Mouse (Mus musculus) CH12.LX (cell line): Measurements from ENCODE around the gene Gnb1. TPM values are rescaled to one million over a fixed set of nuclear protein-coding genes. Genes with fewer than 3 reads are reported as not detected.

Source experiments
- DNase-seq: peaks from one replicate; pipeline ENCODE4 v3.0.0-alpha.2; 2013; ENCODE audit errors: extremely low read depth
- H3K27ac ChIP-seq: 2 replicates; pipeline ENCODE4 v1.5.1; 2012; ENCODE audit warnings: low read depth, mild to moderate bottlenecking, control low read depth, moderate library complexity; ENCODE audit not compliant: insufficient read depth
- H3K27me3 ChIP-seq: replicated peaks from 2 replicates; pipeline ENCODE3; 2012; ENCODE audit warnings: inconsistent platforms
- H3K36me3 ChIP-seq, 2 experiments: replicated peaks in 1 of 2; 2 replicates each; pipeline versions ENCODE3 to v1.6.1; 2012; ENCODE audit warnings: inconsistent platforms in 1 of 2, low read length in 1 of 2, mild to moderate bottlenecking in 1 of 2, mixed read lengths in 1 of 2, moderate library complexity in 1 of 2; ENCODE audit not compliant: control insufficient read depth in 1 of 2, insufficient read depth in 1 of 2
- H3K4me1 ChIP-seq, 2 experiments: 2 replicates each; pipeline ENCODE4 v1.6.1; 2012; ENCODE audit warnings: inconsistent platforms in 1 of 2, moderate library complexity in 1 of 2; ENCODE audit not compliant: insufficient read depth in 2 of 2, control insufficient read depth in 1 of 2
- H3K4me2 ChIP-seq: 2 replicates; pipeline ENCODE4 v1.6.1; 2012; ENCODE audit warnings: low read depth, mild to moderate bottlenecking, control low read depth; ENCODE audit not compliant: poor library complexity, insufficient read depth, severe bottlenecking
- H3K4me3 ChIP-seq, 3 experiments: fragments of 150-350 bp in 1 of 3; sonication (generic) in 1 of 3; replicated peaks in 1 of 3; 2 replicates each; pipeline versions ENCODE3 to v1.5.1; 2011 to 2012; ENCODE audit warnings: low read depth in 2 of 3, low read length in 2 of 3, mild to moderate bottlenecking in 2 of 3, moderate library complexity in 2 of 3, control low read depth in 1 of 3, improper control_type of control experiment in 1 of 3, inconsistent platforms in 1 of 3, mixed read lengths in 1 of 3; ENCODE audit not compliant: poor library complexity in 1 of 3
- H3K79me2 ChIP-seq: replicated peaks from 2 replicates; pipeline ENCODE4 v1.6.1; 2012; ENCODE audit warnings: mild to moderate bottlenecking, moderate library complexity; ENCODE audit not compliant: control insufficient read depth, poor library complexity, insufficient read depth, severe bottlenecking; ENCODE audit errors: extremely low read depth
- H3K9ac ChIP-seq: 2 replicates; pipeline ENCODE4 v1.6.1; 2012; ENCODE audit warnings: low read depth, mild to moderate bottlenecking, control low read depth, moderate library complexity; ENCODE audit not compliant: insufficient read depth
- H3K9me3 ChIP-seq: replicated peaks from 2 replicates; pipeline ENCODE3; 2012; ENCODE audit warnings: low read length, inconsistent platforms, mixed read lengths
- BHLHE40 ChIP-seq: IDR thresholded peaks from 2 replicates; pipeline ENCODE4 v1.6.1; 2011; ENCODE audit warnings: mild to moderate bottlenecking, low read depth, low read length, improper control_type of control experiment
- CHD2 ChIP-seq: IDR thresholded peaks from 2 replicates; pipeline ENCODE4 v1.6.1; 2011; ENCODE audit warnings: low read length, improper control_type of control experiment
- E2F4 ChIP-seq: IDR thresholded peaks from 2 replicates; pipeline ENCODE4 v1.6.1; 2011; ENCODE audit warnings: low read depth, low read length, improper control_type of control experiment; ENCODE audit not compliant: insufficient replicate concordance
- ELF1 ChIP-seq: IDR thresholded peaks from 2 replicates; pipeline ENCODE4 v1.6.1; 2014; ENCODE audit warnings: low read depth, mild to moderate bottlenecking, inconsistent platforms, low read length, improper control_type of control experiment
- EP300 ChIP-seq: IDR thresholded peaks from 2 replicates; pipeline ENCODE4 v1.6.1; 2011; ENCODE audit warnings: low read length, improper control_type of control experiment
- ETS1 ChIP-seq: conservative IDR thresholded peaks from 2 replicates; pipeline ENCODE4 v1.6.1; 2012; ENCODE audit warnings: low read depth, mild to moderate bottlenecking, inconsistent platforms, low read length, improper control_type of control experiment, moderate library complexity
- GABPA ChIP-seq: IDR thresholded peaks from 2 replicates; pipeline ENCODE4 v1.6.1; 2012; ENCODE audit warnings: low read depth, low read length, improper control_type of control experiment, inconsistent platforms; ENCODE audit not compliant: insufficient replicate concordance
- HCFC1 ChIP-seq: IDR thresholded peaks from 2 replicates; pipeline ENCODE4 v1.6.1; 2012; ENCODE audit warnings: low read depth, mild to moderate bottlenecking, inconsistent platforms, low read length, improper control_type of control experiment
- JUND ChIP-seq: conservative IDR thresholded peaks from 2 replicates; pipeline ENCODE4 v1.6.1; 2011; ENCODE audit warnings: low read depth, low read length, improper control_type of control experiment
- KAT2A ChIP-seq: IDR thresholded peaks from 2 replicates; pipeline ENCODE4 v1.6.1; 2012; ENCODE audit warnings: low read length, improper control_type of control experiment, inconsistent platforms; ENCODE audit not compliant: insufficient replicate concordance
- MAFK ChIP-seq: IDR thresholded peaks from 2 replicates; pipeline ENCODE4 v1.6.1; 2011; ENCODE audit warnings: low read length, improper control_type of control experiment; ENCODE audit not compliant: insufficient replicate concordance
- MAX ChIP-seq: IDR thresholded peaks from 2 replicates; pipeline ENCODE4 v1.6.1; 2011; ENCODE audit warnings: low read length, improper control_type of control experiment
- MEF2A ChIP-seq: IDR thresholded peaks from 2 replicates; pipeline ENCODE4 v1.6.1; 2014; ENCODE audit warnings: low read depth, mild to moderate bottlenecking, inconsistent platforms, low read length, improper control_type of control experiment, borderline replicate concordance
- MXI1 ChIP-seq: IDR thresholded peaks from 2 replicates; pipeline ENCODE4 v1.6.1; 2011; ENCODE audit warnings: mild to moderate bottlenecking, low read depth, low read length, improper control_type of control experiment
- MYC ChIP-seq: IDR thresholded peaks from 2 replicates; pipeline ENCODE4 v1.6.1; 2011; ENCODE audit warnings: low read depth, mild to moderate bottlenecking, improper control_type of control experiment, low read length
- NRF1 ChIP-seq: IDR thresholded peaks from 2 replicates; pipeline ENCODE4 v1.6.1; 2014; ENCODE audit warnings: low read depth, mild to moderate bottlenecking, inconsistent platforms, low read length, improper control_type of control experiment, moderate library complexity
- PAX5 ChIP-seq: IDR thresholded peaks from 2 replicates; pipeline ENCODE4 v1.6.1; 2012; ENCODE audit warnings: low read length, inconsistent platforms, mixed read lengths
- POLR2A ChIP-seq: IDR thresholded peaks from 2 replicates; pipeline ENCODE4 v1.6.1; 2011; ENCODE audit warnings: low read depth, mild to moderate bottlenecking, improper control_type of control experiment, low read length
- POLR2AphosphoS2 ChIP-seq: IDR thresholded peaks from 2 replicates; pipeline ENCODE4 v1.6.1; 2011; ENCODE audit warnings: low read depth, low read length, improper control_type of control experiment
- RAD21 ChIP-seq: IDR thresholded peaks from 2 replicates; pipeline ENCODE4 v1.6.1; 2011; ENCODE audit warnings: low read depth, mild to moderate bottlenecking, low read length, improper control_type of control experiment, moderate library complexity
- RCOR1 ChIP-seq: conservative IDR thresholded peaks from 2 replicates; pipeline ENCODE4 v1.6.1; 2012; ENCODE audit warnings: low read depth, mild to moderate bottlenecking, inconsistent platforms, low read length, improper control_type of control experiment
- SIN3A ChIP-seq: IDR thresholded peaks from 2 replicates; pipeline ENCODE4 v1.6.1; 2012; ENCODE audit warnings: low read length, improper control_type of control experiment, inconsistent platforms
- SMC3 ChIP-seq: IDR thresholded peaks from 2 replicates; pipeline ENCODE4 v1.6.1; 2011; ENCODE audit warnings: low read depth, low read length, improper control_type of control experiment
- TBP ChIP-seq: conservative IDR thresholded peaks from 2 replicates; pipeline ENCODE4 v1.6.1; 2011; ENCODE audit warnings: low read depth, low read length, improper control_type of control experiment
- TCF12 ChIP-seq: IDR thresholded peaks from 2 replicates; pipeline ENCODE4 v1.6.1; 2014; ENCODE audit warnings: low read depth, mild to moderate bottlenecking, inconsistent platforms, low read length, improper control_type of control experiment
- USF1 ChIP-seq: IDR thresholded peaks from 2 replicates; pipeline ENCODE4 v1.6.1; 2014; ENCODE audit warnings: low read depth, mild to moderate bottlenecking, inconsistent platforms, low read length, improper control_type of control experiment
- ZNF384 ChIP-seq: IDR thresholded peaks from 2 replicates; pipeline ENCODE4 v1.6.1; 2012; ENCODE audit warnings: low read depth, low read length, improper control_type of control experiment, inconsistent platforms
- dilution Hi-C: fragments of 300-500 bp; cut with MboI; formaldehyde crosslinking; loops from 2 replicates; pipeline ENCODE4 v1.14.3; 2020; ENCODE audit warnings: low sequenced_read_pairs; ENCODE audit not compliant: extremely low pct_unique_long_range_greater_than_20kb, extremely low pct_ligation_motif_present
- in situ Hi-C: fragments of 300-500 bp; cut with MboI; formaldehyde crosslinking; loops from 3 replicates; pipeline ENCODE4 v1.14.3; 2019; ENCODE audit warnings: low sequenced_read_pairs, low pct_ligation_motif_present, low pct_unique_long_range_greater_than_20kb, mixed read lengths
- polyA plus RNA-seq: library from polyadenylated mRNA; unstranded; fragments of >175 nt; gene quantifications from 2 replicates; pipeline ENCODE4 v1.2.1, GENCODE M21; 2012; ENCODE audit warnings: low read depth; ENCODE audit not compliant: insufficient read length
- total RNA-seq, 2 experiments: library from RNA; depleted of rRNA; stranded (reverse); fragments of 300-350 nt in 1 of 2; fragments of >200 nt in 1 of 2; gene quantifications; 2 replicates each; pipeline ENCODE4 v1.2.3; 2012 to 2014

Gnb1 gene
- total and polyA plus RNA-seq, 3 experiments = 88.0 to 407 (median 134) TPM

- in situ Hi-C loops (no loop called here), dilution Hi-C loops (no loop called here)
- H3K4me2 ChIP-seq = peak overlapping the region; percentile 55; the same call in 1 of the 2 replicates
- H3K9ac ChIP-seq = peak overlapping the region; percentile 42
- no peaks in the 10 kb centered on the region for H3K27me3 ChIP-seq
- H3K9me3 ChIP-seq = no peaks in the 10 kb centered on the region
- H3K4me3 ChIP-seq = no peak overlapping the region
- DNase-seq = no peak
- peak overlapping the region; percentile 93 for H3K27ac ChIP-seq
- TF ChIP-seq TCF12 (no peak), NRF1 (no peak), RAD21 (no peak), EP300 (no peak), POLR2A (no peak), SMC3 (no peak), KAT2A (no peak)
- H3K79me2 ChIP-seq = peaks cover 17% of the 10 kb centered on the region
- peaks cover 55 to 68% of the 10 kb centered on the region in 2 experiments for H3K36me3 ChIP-seq
- peaks cover 11 to 38% of the 10 kb centered on the region in 2 experiments for H3K4me1 ChIP-seq
Measured at GRCm38 (mm10) chr4:155551073-155551472, 59.9 kb downstream of the Gnb1 start.

GRCm38 (mm10) chr4:155552917-155553532, 61.9 kb downstream of the Gnb1 start:
- in situ Hi-C loops = no loop called here
- dilution Hi-C loops = no loop called here
- H3K4me2 ChIP-seq = no peak overlapping the region

GRCm38 (mm10) chr4:155554880-155555279, 63.7 kb downstream of the Gnb1 start:
- dilution Hi-C loops (no loop called here), in situ Hi-C loops (no loop called here)
- peaks cover 19% of the 10 kb centered on the region for H3K79me2 ChIP-seq
- no peak for DNase-seq
- no peaks in the 10 kb centered on the region for H3K27me3 ChIP-seq
- H3K9ac ChIP-seq = no peak overlapping the region
- H3K4me1 ChIP-seq = peaks cover 9 to 41% of the 10 kb centered on the region in 2 experiments
- no peaks in the 10 kb centered on the region for H3K9me3 ChIP-seq
- H3K4me2 ChIP-seq = no peak overlapping the region
- H3K4me3 ChIP-seq = no peak overlapping the region
- H3K36me3 ChIP-seq = peaks cover 65 to 82% of the 10 kb centered on the region in 2 experiments
- no peak overlapping the region for H3K27ac ChIP-seq
- TF ChIP-seq NRF1 (no peak), ETS1 (no peak), GABPA (no peak), ZNF384 (no peak), SIN3A (no peak), ELF1 (no peak), MAFK (no peak), MXI1 (no peak), POLR2A (no peak), MYC (no peak), E2F4 (no peak), CHD2 (no peak), RCOR1 (no peak), EP300 (no peak), PAX5 (no peak), USF1 (no peak)

More at GRCm38 (mm10) chr4:155552917-155553532, 61.9 kb downstream of the Gnb1 start:
- DNase-seq = no peak
- Histone ChIP-seq H3K4me1 (peaks cover 11 to 39% of the 10 kb centered on the region in 2 experiments), H3K4me3 (no peak overlapping the region), H3K27ac (no peak overlapping the region)
- no peak for TF ChIP-seq ETS1
- no peak for TF ChIP-seq TBP
- TF ChIP-seq SMC3 = no peak
- TF ChIP-seq EP300 = no peak
- no peak for TF ChIP-seq RCOR1
- TF ChIP-seq NRF1 = no peak
- TF ChIP-seq JUND = no peak
- no peak for TF ChIP-seq POLR2AphosphoS2
- no peak for TF ChIP-seq HCFC1
- no peak for TF ChIP-seq PAX5
- no peak for TF ChIP-seq BHLHE40
- no peak for TF ChIP-seq E2F4
- TF ChIP-seq MAX = no peak
- TF ChIP-seq SIN3A = no peak
- no peak for TF ChIP-seq KAT2A
- TF ChIP-seq MEF2A = no peak
- TF ChIP-seq, all 38 proteins: peak for 0
- H3K9me3 ChIP-seq = no peaks in the 10 kb centered on the region
- H3K36me3 ChIP-seq = peaks cover 61 to 77% of the 10 kb centered on the region in 2 experiments
- peaks cover 15% of the 10 kb centered on the region for H3K79me2 ChIP-seq
- H3K27me3 ChIP-seq = no peaks in the 10 kb centered on the region
- no peak overlapping the region for H3K9ac ChIP-seq
